Mouse (Mus musculus): ENCODE results near the gene Parvb. TPM values are rescaled to one million over a fixed set of nuclear protein-coding genes. Genes with fewer than 3 reads are reported as not detected.

The Parvb gene
- total and polyA plus RNA-seq, 3 experiments: 0.04 to 3.9 TPM; not detected in 1

DNA sequence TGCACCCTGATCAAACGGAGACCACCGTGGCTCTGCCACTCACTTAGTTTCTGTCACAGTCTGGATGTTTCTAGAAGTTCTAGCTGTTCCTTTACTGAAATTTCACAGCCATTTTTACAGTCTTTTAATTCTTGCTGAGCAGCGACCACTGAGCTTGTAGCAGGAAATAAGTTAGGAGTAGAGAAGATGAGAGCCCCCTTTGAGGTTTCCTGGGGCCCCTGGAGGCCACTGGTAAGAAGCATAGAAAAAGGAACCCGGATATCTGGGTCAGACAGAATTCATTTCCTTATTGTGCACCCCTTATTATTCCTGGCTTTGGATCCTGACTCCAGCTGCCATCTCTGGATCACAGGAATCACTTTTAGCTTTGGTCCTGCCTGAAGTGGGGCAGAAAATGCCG is 123.2 kb downstream of the Parvb start:
- TF ChIP-seq TAL1 (conservative IDR thresholded peaks at IDR 0.05; ENCODE audit: low read depth, low read length) (no peak), GATA1 (IDR thresholded peaks at IDR 0.05; ENCODE audit: borderline replicate concordance, low read length) (no peak), POLR2AphosphoS5 (IDR thresholded peaks at IDR 0.05; ENCODE audit: insufficient replicate concordance, low read depth, low read length) (no peak), CTCF (IDR thresholded peaks at IDR 0.05; ENCODE audit: low read depth, low read length) (no peak), GATA2 (IDR thresholded peaks at IDR 0.05; ENCODE audit: borderline replicate concordance, low read depth, low read length) (no peak)
- ATAC-seq (ENCODE audit: extremely low read depth, insufficient number of reproducible peaks, low FRiP score, poor library complexity, severe bottlenecking) (no peak), DNase-seq (ENCODE audit: low spot score) (no peak)

DNA sequence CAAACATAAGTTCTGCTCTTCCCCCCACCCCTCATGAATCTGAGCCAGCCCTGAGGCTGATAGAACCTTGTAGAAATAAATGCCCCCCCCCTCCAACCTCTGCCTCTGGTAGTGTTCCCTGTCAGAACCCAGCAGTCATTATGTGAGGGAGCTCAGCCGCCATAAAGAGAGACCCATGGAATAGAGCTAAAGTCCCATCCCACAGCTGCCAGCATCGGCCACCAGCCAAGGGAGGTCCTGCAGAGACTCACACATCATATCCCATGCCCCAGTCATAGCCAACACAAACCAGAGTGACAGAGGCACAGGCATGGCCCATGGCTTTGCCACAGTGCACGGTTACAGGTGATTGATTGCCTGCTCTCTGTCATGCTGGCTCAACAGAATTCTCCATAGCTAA is 132.9 kb downstream of the Parvb start:
- TF ChIP-seq GATA2 (IDR thresholded peaks at IDR 0.05; ENCODE audit: borderline replicate concordance, low read depth, low read length) (no peak), GATA1 (IDR thresholded peaks at IDR 0.05; ENCODE audit: borderline replicate concordance, low read length) (no peak)
- H3K27me3 ChIP-seq (ENCODE audit: insufficient read depth, low read length): no peaks in the 10 kb centered on the region
- no peak for ATAC-seq (ENCODE audit: extremely low read depth, insufficient number of reproducible peaks, low FRiP score, poor library complexity, severe bottlenecking)
- DNase-seq (ENCODE audit: low spot score): no peak
- H3K9me3 ChIP-seq (replicated peaks): peaks cover 66% of the 10 kb centered on the region
- no peaks in the 10 kb centered on the region for H3K36me3 ChIP-seq (replicated peaks)
- H3K4me1 ChIP-seq (ENCODE audit: insufficient read depth, low read depth, low read length): no peaks in the 10 kb centered on the region
- H3K4me3 ChIP-seq (ENCODE audit: low read depth, low read length): no peak overlapping the region

More for the DNA sequence above, 123.2 kb downstream of the Parvb start:
- no peaks in the 10 kb centered on the region for H3K27me3 ChIP-seq (ENCODE audit: insufficient read depth, low read length)
- no peaks in the 10 kb centered on the region for H3K4me1 ChIP-seq (ENCODE audit: insufficient read depth, low read depth, low read length)
- H3K4me3 ChIP-seq (ENCODE audit: low read depth, low read length): no peak overlapping the region
- peaks cover 84% of the 10 kb centered on the region for H3K9me3 ChIP-seq (replicated peaks)
- no peaks in the 10 kb centered on the region for H3K36me3 ChIP-seq (replicated peaks)

Other genes starting within 250 kb of the Parvb start
- gene Efcab6, start 166.7 kb upstream of the Parvb start, total RNA-seq (2014; fragmentation: Nextera tagmentation): not detected in 2 replicates
- not detected in 2 replicates for gene Efcab6, start 166.7 kb upstream of the Parvb start, total RNA-seq (2017)
- gene Efcab6, start 166.7 kb upstream of the Parvb start, polyA plus RNA-seq (2012): not detected in 2 replicates
- not detected in 2 replicates for gene Sult4a1, start 126.3 kb upstream of the Parvb start, total RNA-seq (2014; fragmentation: Nextera tagmentation)
- not detected in 2 replicates for gene Sult4a1, start 126.3 kb upstream of the Parvb start, total RNA-seq (2017)
- 0.02 TPM in 1 of 2 replicates, not detected in the other for gene Sult4a1, start 126.3 kb upstream of the Parvb start, polyA plus RNA-seq (2012)
- not detected in 2 replicates for gene Pnpla5, start 108.9 kb upstream of the Parvb start, total RNA-seq (2014; fragmentation: Nextera tagmentation)
- not detected in 2 replicates for gene Pnpla5, start 108.9 kb upstream of the Parvb start, total RNA-seq (2017)
- not detected in 2 replicates for gene Pnpla5, start 108.9 kb upstream of the Parvb start, polyA plus RNA-seq (2012)
- not detected in 2 replicates for gene Pnpla3, start 64.2 kb upstream of the Parvb start, total RNA-seq (2014; fragmentation: Nextera tagmentation)
- gene Pnpla3, start 64.2 kb upstream of the Parvb start, total RNA-seq (2017): not detected in 2 replicates
- gene Pnpla3, start 64.2 kb upstream of the Parvb start, polyA plus RNA-seq (2012): not detected in 2 replicates
- 52.4 and 61.4 TPM in 2 replicates for gene Samm50, start 39.8 kb upstream of the Parvb start, total RNA-seq (2014; fragmentation: Nextera tagmentation)
- 43.6 and 46.5 TPM in 2 replicates for gene Samm50, start 39.8 kb upstream of the Parvb start, total RNA-seq (2017)
- gene Samm50, start 39.8 kb upstream of the Parvb start, polyA plus RNA-seq (2012): 32.8 and 51.2 TPM in 2 replicates
- gene Parvg, start 92.0 kb downstream of the Parvb start, total RNA-seq (2014; fragmentation: Nextera tagmentation): not detected in 2 replicates
- gene Parvg, start 92.0 kb downstream of the Parvb start, total RNA-seq (2017): 0.12 TPM in 1 of 2 replicates, not detected in the other
- 0.02 and 0.03 TPM in 2 replicates for gene Parvg, start 92.0 kb downstream of the Parvb start, polyA plus RNA-seq (2012)
- not detected in 2 replicates for gene Shisal1, start 215.1 kb downstream of the Parvb start, total RNA-seq (2014; fragmentation: Nextera tagmentation)
- gene Shisal1, start 215.1 kb downstream of the Parvb start, total RNA-seq (2017): 0.05 TPM in 1 of 2 replicates, not detected in the other
- not detected in 2 replicates for gene Shisal1, start 215.1 kb downstream of the Parvb start, polyA plus RNA-seq (2012)

Measured in G1E (cell line).